Mouse (Mus musculus) layer of hippocampus, adult 2 months (tissue): ENCODE measurements around the gene Gga1. TPM values are rescaled to one million over a fixed set of nuclear protein-coding genes. Genes with fewer than 3 reads are reported as not detected.
A peak's percentile ranks its signal among the peaks of the same experiment; 100 is the strongest.

Source experiments
- DNase-seq, 2 experiments: peaks; one replicate each; pipeline ENCODE4 v3.0.0; 2022; ENCODE audit warnings: low spot score in 2 of 2
- H3K27ac ChIP-seq: fragments of 200-600 bp; 2 replicates; pipeline ENCODE4 v1.8.1; 2022
- H3K4me3 ChIP-seq: fragments of 200-600 bp; 2 replicates; pipeline ENCODE4 v1.8.1; 2022; ENCODE audit warnings: mild to moderate bottlenecking
- CTCF ChIP-seq: fragments of 200-600 bp; conservative IDR thresholded peaks from 2 replicates; pipeline ENCODE4 v1.8.1; 2022; ENCODE audit warnings: antibody characterized with exemption, mild to moderate bottlenecking, moderate library complexity
- total RNA-seq, 2 experiments: library from RNA; stranded (reverse); gene quantifications; 2 replicates each; pipeline ENCODE4 v1.2.3; 2021

Gene Gga1
- total RNA-seq, 2 experiments from 2014 or later: 64.0 to 64.7 TPM

GRCm38 (mm10) chr15:78913632-78914090 lies 36.7 kb downstream of the Gga1 start, which contains the start of gene Pdxp:
Gene Pdxp (plus strand): TSS chr15:78913919.
- peak; percentile 96 to 98 for DNase-seq
- peak within 1 kb of the TSS; percentile 80 for H3K4me3 ChIP-seq
- peak within 1 kb of the TSS; percentile 96 for H3K27ac ChIP-seq
- no peak for TF ChIP-seq CTCF

DNA sequence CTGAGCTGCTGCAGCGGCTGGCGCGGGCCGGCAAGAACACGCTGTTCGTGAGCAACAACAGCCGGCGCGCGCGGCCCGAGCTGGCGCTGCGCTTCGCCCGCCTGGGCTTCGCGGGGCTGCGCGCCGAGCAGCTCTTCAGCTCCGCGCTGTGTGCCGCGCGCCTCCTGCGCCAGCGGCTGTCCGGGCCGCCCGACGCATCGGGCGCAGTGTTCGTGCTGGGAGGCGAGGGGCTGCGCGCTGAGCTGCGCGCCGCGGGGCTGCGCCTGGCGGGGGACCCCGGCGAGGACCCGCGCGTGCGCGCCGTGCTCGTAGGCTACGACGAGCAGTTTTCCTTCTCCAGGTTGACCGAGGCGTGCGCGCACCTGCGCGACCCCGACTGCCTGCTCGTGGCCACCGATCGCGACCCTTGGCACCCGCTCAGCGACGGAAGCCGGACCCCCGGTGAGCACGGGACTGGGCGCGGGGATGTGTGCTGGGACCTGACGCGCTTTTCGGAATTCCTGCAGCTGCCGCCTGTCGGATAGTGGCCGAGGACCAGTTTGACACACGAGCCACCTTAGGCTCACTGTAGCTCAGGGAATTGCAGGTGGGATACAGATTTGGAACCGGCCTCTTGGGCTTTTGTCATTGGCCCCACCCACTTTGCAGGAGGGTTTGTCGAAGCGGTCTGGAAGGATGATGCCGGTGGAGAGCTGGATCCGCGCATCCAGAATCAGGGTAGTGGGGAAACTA lies 37.3 kb downstream of the Gga1 start:
- peak overlapping the region; percentile 80 for H3K4me3 ChIP-seq
- DNase-seq: peak in 1 of 2 experiments; percentile 51
- peak overlapping the region; percentile 96 for H3K27ac ChIP-seq
- no peak for TF ChIP-seq CTCF

GRCm38 (mm10) chr15:78914823-78915659 lies 38.1 kb downstream of the Gga1 start:
- no peak for TF ChIP-seq CTCF
- H3K4me3 ChIP-seq: peak overlapping the region; percentile 80
- peak overlapping the region; percentile 96 for H3K27ac ChIP-seq
- no peak for DNase-seq

GRCm38 (mm10) chr15:78915660-78916017 lies 38.6 kb downstream of the Gga1 start:
- H3K27ac ChIP-seq: peak overlapping the region; percentile 96
- peak; percentile 85 for TF ChIP-seq CTCF

DNA sequence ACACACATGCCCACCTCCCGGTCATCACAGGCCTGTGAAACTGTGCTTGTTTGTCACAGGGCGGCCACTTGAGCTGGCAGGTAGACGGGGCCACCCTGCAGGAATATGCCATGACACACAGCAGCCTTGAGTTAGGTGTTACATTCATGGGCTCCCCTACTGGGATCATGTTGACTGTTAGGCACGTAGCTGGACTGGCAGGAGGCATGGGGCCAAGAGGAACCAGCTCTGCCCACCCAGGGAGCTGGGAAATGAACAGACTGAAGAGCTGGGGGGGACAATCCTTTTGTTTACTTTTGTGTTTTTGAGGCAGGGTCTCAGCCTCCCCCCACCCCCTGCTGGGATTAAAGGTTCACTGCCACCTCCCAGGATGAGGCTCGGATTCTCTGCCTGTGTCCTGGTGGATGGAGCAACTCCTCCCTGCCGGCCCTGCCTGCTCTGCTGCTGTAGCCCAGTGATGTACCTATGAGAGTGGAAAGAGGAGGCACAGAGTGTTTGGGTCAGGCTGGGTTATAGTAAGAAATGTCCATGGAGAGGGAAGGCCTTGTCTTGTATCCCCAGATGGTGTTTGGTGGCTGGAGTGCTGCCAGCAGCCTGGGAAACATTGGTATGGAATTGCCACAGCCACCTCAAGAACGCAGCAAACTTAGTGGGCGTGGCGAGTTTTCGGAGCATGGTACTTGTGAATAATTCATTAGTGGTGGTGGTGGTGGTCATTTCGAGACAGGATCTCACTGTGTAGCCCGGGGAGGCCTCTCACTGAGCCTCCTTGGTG lies 39.2 kb downstream of the Gga1 start:
- peak overlapping the region; percentile 69 for H3K27ac ChIP-seq
- no peak for TF ChIP-seq CTCF
- peak overlapping the region; percentile 80 for H3K4me3 ChIP-seq
- DNase-seq: no peak

More at GRCm38 (mm10) chr15:78915660-78916017, 38.6 kb downstream of the Gga1 start:
- H3K4me3 ChIP-seq: peak overlapping the region; percentile 80
- DNase-seq: peak; percentile 70 to 88

- Histone ChIP-seq H3K4me3 (no peak overlapping the region), H3K27ac (peak overlapping the region; percentile 23; the same call in 1 of the 2 replicates)
- DNase-seq: no peak
- no peak for TF ChIP-seq CTCF
Measured at GRCm38 (mm10) chr15:78918126-78918525, 41.1 kb downstream of the Gga1 start.

GRCm38 (mm10) chr15:78919914-78920313 lies 42.9 kb downstream of the Gga1 start:
- Histone ChIP-seq H3K27ac (no peak overlapping the region), H3K4me3 (no peak overlapping the region)
- DNase-seq: no peak
- no peak for TF ChIP-seq CTCF

- TF ChIP-seq CTCF: no peak
- no peak for DNase-seq
- H3K4me3 ChIP-seq: no peak overlapping the region
- H3K27ac ChIP-seq: peak overlapping the region; percentile 73
Measured at GRCm38 (mm10) chr15:78922700-78923099, 45.7 kb downstream of the Gga1 start.

DNA sequence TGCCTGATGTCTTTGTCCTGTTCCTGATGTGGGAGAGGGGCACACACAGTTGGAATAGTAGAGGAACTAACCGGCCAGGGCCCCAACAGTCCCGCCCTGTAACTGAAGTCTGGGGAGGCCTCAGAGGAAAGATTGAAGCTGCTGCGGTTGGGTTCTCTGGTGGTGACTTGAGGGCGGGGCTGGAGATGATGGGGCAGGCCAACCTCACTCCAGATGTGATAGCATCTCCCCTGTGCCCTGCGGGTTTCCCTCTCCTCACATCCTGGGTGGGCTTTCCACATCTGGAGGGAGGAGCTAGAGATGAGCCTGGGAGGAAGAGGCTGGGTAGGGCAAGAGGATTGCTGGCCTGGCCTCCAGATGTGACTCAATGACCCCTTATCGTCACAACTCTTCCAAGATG lies 46.6 kb downstream of the Gga1 start:
- TF ChIP-seq CTCF: no peak

DNA sequence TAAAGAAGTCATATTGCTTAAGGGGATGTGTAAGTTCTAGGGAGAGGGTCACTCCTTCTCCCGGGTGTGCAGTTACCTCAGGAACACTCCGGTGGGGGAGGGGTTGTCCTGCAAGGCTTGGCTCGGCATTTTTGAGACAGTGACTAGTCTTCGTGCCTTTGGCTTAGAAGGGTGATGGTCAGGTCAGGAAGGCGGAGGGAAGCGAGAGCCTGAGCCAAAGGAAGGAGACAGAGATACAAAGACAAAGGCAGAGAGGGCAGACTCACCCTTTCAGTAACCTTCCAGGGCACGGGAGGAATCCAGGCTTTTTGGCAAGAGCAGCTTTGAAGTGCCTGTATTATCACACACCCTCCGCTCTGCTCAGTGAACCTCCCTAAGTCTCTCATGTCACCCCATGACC lies 48.1 kb downstream of the Gga1 start:
- no peak for DNase-seq

More for the DNA sequence above, 46.6 kb downstream of the Gga1 start:
- no peak overlapping the region for H3K27ac ChIP-seq
- no peak overlapping the region for H3K4me3 ChIP-seq
- DNase-seq: no peak

GRCm38 (mm10) chr15:78926021-78926919 lies 49.3 kb downstream of the Gga1 start, which contains the start of gene Lgals1:
Gene Lgals1 (plus strand): TSS chr15:78926725.
- peak within 1 kb of the TSS; percentile 50; the same call in 1 of the 2 replicates for H3K4me3 ChIP-seq
- no peak for TF ChIP-seq CTCF

More for the DNA sequence above, 48.1 kb downstream of the Gga1 start:
- H3K27ac ChIP-seq: no peak overlapping the region
- no peak overlapping the region for H3K4me3 ChIP-seq
- no peak for TF ChIP-seq CTCF

More at GRCm38 (mm10) chr15:78926021-78926919, 49.3 kb downstream of the Gga1 start, which contains the start of gene Lgals1:
- peak; percentile 48 to 57 for DNase-seq
- peak within 1 kb of the TSS; percentile 53 for H3K27ac ChIP-seq
